Mouse (Mus musculus): ENCODE results near the gene Trap1.
"Not testable (repeated sequence)": the region's sequence is repeated elsewhere in the genome, so short reads cannot be mapped to it uniquely, and the experiment has no call there.

Gene Trap1

DNA sequence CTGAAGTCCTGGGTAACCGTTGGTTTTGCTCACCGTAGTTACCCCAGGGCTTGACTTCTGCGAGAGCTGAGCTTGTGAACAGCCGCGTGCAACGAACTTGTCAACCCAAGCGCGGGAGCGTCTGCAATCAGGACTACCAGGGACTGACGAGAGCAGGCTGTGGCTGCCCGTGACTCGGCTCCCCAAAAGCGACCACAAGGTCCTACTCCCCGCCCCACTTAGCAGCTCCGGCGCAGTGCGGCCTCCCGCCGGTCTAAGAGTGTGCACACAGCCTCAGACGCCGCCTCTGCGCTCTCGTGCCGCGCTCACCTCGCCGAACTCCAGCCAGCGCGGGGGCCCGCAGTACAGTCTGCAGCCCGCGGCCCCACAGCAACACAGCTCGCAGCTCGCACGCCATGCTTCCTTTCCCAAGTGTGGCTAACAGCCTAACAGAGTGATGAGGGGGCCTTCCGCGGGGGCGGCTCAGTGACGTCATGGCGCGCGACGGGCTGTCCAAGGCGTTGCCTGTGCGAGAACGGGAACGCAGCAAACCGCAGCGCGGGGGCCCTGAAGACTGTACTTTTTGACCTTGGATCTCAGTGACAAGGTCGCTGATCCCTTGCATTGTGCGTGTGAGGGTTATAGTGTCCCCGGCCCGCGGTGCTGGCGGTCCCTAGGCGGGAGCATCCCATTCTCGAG lies at the start of gene Trap1:
Gene Trap1 (minus strand): TSS at position 444 of the 678 bp plus-strand sequence.
- peak; percentile 92 for DNase-seq (ENCODE audit: low spot score)

DNA sequence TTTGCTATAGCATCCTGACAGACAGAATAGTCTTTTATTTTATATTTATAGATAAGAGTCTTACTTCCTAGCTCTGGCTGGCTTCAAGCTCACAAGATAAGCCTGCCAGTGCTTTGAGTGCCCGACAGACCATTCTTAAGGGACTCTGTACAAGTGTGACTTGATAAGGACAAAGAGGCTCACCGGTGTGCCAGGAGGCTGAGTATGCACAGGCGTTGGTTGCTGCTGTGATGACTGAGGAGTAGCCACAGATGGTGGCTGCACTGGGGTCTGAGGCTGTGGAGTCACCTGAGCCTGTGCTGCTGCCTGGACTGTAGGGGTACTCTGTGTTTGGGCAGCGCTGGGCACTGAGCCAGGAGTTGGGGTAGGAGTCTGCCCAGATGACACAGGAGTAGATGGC lies 39.4 kb upstream of the Trap1 start:
- DNase-seq (ENCODE audit: low spot score) = no peak

DNA sequence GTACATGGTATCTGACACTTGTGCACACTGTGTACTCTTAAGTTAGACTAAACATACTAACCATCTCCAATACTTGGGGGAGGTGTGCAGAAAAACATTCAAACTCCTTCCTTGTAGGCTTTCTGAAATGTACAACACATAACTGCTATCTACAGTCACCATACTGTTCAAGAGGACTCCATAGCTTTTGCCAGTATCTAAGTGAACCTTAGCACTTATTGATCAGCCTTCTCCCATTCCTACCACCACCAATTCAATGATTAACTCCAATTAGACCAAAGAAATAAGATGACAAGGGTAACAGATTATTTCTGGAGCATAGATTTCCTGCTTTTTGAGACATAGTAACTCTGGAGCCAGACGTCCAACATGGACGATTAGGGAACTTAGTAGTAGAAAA lies 22.7 kb upstream of the Trap1 start:
- no peak for DNase-seq (ENCODE audit: low spot score)

DNA sequence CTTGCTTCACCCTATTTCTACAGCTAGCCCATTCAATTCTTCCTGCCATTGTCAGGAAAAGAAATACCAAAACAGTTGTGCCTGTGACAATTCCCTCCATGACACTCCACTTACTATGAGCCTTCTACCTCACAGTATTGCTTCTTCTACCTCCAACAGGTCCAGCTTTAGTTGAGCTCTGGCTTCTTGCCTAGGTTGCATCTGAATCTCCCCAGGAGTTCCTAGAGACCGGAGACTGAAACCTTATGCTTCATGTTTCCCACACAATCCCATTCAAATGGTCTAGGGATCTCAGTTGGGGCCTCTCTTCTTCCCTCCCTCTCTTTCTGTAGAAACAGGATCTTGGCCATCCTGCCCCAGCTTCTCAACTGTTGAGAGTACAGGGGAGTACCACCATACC lies 19.9 kb upstream of the Trap1 start:
- DNase-seq (ENCODE audit: low spot score) = no peak

DNA sequence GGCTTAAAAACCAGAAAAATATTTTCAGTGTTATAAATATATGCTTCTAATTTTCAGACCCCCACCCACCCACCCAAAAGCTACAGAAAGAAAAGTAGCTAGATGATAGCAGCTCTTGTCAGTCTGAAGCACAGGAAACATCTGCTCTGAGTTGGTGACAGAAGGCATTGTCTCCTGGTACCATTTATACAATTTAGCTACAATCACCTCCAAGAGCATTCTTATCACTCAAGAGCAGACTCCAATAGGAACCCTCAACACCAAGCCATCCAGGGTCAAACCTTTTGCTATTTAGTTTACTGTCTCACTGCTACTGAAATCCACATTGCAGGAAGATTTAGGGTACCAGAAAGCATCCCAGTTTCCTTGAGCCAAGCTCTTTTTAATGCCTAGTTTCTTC lies 19.3 kb upstream of the Trap1 start:
- DNase-seq (ENCODE audit: low spot score) = no peak

DNA sequence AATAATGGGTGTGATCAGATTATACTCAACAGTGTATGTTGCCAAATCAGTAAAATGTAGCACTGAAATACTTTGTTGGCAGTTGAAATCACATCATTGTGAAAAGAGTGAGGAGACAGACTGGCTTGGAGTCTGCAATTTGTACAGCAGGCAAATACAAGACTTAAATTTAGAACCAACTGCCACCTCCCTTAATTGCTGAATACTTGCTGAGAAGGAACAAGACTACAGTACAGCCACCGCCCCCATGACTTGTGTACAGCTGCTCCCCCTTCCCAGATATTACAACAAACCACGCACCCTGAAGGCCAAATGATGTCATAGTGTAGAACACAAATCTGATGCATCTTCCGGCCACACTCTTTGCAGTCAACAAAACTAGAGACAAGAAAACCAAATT lies 18.5 kb upstream of the Trap1 start:
- DNase-seq (ENCODE audit: low spot score) = no peak

DNA sequence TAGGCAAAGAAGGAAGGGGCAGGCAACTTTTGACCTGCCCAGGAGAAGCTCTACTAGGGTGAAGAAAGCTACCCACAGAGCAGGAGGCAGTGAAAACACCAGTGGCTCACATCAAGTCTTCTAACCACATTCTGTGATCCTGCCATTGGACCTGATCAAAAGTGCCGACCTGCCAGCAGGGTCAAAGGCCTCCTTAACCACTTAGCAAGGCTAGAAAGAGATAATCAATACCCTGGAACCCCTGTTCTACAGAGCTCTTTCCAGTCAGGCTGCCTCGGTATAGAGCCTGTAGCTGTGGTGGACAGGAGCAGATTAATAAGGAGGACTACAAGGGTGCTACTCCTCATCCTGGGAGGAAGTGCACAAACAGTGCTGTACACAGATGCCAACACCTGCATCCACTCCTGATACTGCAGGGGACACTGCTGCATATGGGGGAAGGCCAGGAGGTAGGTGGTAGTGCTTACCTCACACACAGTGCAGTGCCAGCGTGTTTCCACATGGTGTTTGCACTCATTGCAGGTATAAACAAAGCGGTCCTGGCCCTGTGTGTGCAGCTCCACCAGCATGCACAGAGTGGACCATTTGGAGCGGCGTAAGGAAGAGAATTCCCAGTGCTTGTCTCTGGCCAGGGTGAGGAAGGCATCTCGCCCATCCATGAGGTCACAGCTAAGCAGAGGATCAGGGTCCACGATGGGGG lies 9.7 kb upstream of the Trap1 start:
- DNase-seq (ENCODE audit: low spot score) = no peak

DNA sequence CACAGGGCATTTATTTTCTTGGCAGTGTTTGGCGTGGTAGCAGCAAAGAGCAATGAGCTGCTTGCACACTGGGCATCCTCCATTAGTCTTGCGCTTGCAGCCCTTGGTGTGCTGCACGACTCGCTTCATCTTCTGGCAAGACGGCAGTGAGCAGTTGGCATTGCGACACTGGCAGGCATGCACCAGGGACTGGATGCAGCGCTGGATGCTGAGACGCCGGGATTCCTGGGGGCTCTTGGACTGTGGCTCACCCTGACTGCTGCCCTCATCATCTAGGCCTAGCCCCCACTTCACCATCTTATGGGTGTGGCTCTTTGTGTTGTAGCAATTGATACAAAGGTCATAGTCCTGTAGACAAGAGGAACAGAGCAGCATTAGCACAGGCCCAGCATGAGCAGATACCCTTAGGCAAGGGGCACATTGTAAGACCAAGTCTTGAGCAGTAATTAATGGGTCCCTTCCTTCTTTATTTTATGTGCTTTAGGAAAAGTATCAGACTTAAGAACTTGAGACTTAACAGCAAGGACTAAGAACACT lies 8.3 kb upstream of the Trap1 start:
- no peak for DNase-seq (ENCODE audit: low spot score)

DNA sequence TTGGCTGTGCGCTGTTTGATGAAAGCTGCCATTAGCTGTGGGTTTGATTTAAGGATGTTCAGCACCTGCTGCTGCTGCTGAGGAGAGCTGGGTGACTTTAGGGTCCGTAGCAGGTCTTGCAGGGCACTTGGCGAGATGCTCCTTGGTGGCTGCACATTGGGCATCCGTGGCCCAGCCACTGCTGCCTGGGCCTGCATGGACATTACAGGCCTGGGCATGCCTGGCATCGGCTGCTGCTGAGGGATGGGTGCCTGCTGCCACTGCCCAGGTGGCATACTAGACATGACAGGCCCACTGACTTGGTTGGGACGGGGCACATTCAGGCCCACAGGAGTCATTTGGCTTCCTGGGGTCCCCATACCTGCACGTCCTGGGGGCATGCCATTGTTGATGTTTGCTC lies 7.4 kb upstream of the Trap1 start:
- no peak for DNase-seq (ENCODE audit: low spot score)

DNA sequence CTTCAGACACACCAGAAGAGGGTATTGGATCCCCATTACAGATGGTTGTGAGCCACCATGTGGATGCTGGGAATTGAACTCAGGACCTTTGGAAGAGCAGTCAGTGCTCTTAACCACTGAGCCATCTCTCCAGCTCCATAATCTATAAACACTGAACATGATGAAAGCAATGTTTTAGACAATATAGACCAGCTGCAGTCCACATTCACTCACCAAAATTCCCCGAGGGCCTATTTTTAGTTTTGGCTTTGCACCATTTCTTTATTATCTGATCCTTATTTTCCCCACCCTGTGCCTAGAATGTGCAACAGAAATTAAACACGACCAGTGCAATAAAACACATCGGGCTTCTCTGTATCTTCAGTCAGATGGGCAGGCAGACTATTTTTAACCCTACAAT lies 2.8 kb upstream of the Trap1 start:
- not testable (repeated sequence) for DNase-seq (ENCODE audit: low spot score)

DNA sequence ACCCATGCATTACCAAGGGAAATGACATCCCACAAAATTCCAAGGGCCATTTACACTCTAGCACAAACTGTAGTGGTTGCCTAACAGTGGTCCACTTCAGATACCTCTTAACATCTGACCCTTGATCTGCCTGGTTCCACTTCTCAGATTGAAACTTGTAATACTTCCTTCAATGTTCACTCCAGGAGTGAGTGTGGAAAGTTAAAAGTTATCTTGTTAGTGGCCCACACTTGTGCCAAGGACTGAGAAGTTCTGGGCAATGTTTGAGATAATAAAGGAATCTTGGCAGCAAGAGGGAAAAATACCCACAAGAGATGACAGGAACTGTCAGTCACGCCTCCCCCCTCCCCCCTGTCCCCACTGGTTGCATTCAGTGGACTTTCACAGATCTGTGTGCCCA lies 2.0 kb upstream of the Trap1 start:
- no peak for DNase-seq (ENCODE audit: low spot score)

DNA sequence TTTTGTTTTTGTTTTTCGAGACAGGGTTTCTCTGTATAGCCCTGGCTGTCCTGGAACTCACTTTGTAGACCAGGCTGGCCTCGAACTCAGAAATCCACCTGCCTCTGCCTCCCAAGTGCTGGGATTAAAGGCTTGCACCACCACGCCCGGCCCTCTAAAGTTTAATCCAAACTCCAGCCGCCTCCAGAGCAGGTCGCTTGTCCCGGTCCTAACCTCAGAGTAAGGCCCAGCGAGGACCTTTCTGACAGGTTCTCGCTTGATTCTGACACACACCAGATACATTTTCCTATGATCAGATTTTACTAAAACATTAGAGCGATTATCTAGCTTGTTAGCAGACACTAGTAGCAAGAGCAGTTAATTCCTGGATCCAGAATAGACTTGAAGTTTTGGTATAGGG lies 675 bp upstream of the Trap1 start:
- DNase-seq (ENCODE audit: low spot score) = not testable (repeated sequence)

DNA sequence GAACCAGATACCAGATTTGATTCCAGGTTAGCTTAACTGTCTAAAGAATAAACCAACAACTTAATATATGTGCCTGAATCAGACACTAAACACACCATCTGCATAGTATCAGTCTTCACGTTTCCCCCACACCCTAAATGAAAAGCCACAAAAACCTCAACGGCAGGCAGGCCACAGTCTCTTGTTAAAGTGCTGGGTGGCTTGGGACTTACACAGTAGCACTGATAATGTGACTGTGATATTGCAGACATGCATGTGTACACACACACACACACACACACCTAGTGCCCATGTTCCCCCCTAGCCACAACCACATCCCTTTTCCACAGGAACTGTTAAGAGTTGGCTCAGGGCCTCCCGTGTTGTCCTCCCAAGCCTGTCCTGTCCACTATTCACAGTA lies 2.8 kb downstream of the Trap1 start:
- no peak for DNase-seq (ENCODE audit: low spot score)

DNA sequence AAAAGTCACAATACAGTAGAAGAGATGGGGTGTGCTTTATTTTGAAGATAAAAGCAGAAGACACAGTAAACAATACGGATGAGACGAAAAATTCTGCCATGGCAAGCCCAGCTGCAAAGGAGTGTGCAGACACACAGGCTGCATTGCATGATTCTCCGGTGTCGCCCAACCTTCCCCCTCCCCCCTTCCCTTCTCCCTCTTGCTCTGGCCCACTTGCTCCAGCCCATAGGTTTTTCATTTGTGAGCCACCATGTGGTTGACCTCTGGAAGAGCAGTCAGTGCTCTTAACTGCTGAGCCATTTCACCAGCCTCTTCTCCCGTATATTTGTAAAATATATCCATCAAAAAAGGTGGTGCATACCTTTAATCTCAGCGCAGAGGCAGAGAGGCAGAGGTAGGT lies 3.3 kb downstream of the Trap1 start:
- no peak for DNase-seq (ENCODE audit: low spot score)

DNA sequence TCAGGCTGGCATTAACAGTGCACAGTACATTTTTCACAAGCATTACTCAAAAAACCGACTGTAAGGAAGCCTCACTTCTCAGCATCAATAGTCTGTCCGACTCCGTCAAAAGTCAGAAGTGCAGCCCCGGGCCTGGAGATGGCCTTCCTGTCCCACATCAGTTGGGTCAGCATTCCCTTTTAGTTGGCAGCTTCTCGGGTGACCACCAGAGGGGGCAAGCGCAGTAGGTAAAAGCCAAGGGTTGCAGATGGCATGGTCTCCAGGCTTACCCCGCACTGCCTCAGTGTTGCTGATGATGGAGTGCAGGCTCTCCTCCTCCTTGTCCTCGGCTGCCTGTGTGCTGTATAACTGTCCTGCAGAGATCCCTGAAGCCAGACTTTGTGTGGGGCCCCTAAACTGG lies 9.0 kb downstream of the Trap1 start:
- DNase-seq (ENCODE audit: low spot score) = no peak

DNA sequence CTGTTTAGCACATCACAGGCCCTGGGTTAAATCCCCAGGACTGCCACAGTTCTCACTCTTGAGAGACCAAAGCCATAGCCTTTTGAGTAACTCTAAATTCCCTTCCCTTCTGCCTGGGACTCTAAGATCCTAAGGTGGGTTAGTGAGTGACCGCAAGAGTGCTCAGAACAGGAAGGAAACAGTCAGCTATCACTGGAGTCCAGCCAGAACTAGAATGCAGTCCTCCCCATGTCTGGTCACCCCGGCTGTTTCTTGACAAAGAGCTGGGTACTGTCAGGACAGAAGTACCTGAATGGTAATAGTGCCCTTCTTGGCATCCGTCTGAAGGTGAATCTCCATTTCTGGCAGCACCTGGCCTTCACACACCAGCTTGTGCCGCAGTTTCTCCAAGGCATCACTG lies 12.7 kb downstream of the Trap1 start:
- DNase-seq (ENCODE audit: low spot score) = no peak

DNA sequence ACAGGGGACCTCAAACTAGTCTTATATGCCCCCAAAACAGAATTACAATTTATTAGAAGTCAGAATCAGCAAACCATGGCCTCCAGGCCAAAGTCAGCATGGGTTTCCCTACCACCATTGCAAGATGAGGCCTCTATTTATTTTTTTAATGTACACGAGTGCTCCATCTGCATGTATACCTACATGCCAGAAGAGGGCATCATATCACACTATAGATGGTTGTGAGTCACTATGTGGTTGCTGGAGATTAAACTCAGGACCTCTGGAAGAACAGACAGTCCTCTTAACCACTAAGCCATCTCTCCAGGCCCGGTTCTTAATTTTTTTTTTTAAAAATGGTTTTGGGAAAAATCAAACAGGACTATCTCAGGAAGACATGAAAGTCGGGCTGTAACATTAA lies 23.8 kb downstream of the Trap1 start:
- DNase-seq (ENCODE audit: low spot score) = no peak

DNA sequence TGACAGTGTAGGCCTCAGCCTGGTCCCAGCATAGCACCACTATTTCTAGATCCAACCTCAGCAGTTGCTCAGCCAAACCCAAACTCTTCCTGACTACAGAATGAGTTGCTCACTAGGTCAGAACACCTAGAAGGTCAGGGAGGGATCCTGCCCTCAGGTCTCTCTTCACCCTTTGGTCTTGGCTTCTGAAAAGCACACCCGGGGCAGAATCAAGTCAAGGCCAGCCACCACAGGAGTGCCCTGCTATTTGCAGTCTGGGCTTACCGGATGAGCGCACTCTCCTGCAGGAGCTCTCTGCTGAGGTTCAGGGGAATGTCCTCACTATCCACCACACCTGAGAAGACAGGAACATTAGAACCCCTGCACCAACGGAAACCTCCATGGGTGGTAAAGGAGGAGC lies 25.0 kb downstream of the Trap1 start:
- no peak for DNase-seq (ENCODE audit: low spot score)

DNA sequence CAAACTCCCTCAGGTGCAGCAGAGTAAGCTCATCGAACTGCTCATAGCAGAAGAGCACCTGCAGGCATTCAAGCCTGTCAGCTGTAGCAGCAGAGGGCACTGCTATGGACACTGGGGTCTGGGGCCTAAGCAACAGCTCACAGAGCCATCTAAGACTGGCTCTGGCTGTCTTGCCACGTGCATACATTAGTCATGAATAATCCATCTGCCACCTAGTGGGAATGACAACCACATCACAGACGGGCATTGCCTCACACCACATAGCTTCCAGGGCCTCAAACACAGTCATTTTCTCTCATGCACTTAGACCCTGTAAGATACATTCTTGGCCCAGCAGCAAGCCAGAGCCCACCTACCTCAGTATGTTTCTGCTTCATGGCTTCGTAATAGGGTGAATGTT lies 32.1 kb downstream of the Trap1 start:
- no peak for DNase-seq (ENCODE audit: low spot score)

DNA sequence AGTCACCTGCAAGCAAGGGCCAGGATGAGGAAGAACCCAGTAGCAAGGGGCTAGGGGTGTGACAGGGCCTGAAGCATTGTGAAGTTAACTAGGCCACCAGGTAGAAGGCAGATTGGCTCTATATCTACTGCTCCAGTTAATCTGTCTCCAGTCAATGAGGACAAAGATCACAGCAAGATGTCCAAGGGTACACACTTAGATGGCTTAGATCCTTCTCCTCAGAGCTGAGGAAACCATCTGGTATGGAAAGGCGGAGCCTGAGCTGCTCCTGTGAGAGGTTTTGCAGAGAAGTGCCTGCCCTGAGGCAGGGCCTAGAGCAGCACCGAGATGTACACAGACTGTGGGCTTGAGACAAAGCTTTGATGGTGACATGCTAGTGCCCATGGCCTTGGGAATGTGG lies 33.5 kb downstream of the Trap1 start:
- DNase-seq (ENCODE audit: low spot score) = no peak

DNA sequence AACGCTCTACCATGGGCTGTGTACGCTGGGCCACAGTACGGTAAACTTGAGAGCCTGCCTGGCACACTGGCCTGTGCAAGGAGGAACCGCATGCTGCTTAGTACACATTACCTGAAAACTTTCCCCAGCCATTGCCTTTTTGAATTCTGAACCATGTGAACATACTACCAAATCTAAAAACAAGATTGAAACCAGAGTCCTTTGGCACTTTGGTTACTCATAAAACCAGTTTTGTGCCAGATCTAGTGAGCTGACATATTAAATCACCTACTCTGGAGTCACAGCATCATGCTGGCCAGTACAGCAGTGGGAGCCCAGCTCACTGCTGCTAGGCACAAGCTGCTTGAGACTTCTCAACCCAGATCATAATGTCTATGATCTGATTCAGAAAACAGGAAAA lies 36.0 kb downstream of the Trap1 start:
- DNase-seq (ENCODE audit: low spot score) = no peak

DNA sequence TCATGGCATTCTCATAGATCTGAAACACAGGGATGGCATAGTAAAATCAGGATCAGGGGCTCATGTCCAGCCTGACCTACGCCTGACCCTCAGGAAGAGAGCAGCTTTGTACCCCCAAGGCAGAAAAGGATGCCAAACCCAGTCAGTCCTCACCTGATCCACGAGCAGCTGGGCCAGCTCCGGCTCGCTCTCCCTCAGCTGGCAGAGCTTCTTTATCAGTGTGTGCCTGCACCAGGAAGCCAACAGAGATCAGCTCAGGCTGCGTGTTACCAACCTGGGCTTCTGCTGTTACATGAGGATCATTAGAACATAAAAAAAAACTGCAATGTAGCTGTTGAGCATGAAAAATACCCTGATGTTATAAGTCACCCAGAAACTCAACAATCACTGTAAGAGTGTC lies 37.4 kb downstream of the Trap1 start:
- no peak for DNase-seq (ENCODE audit: low spot score)

DNA sequence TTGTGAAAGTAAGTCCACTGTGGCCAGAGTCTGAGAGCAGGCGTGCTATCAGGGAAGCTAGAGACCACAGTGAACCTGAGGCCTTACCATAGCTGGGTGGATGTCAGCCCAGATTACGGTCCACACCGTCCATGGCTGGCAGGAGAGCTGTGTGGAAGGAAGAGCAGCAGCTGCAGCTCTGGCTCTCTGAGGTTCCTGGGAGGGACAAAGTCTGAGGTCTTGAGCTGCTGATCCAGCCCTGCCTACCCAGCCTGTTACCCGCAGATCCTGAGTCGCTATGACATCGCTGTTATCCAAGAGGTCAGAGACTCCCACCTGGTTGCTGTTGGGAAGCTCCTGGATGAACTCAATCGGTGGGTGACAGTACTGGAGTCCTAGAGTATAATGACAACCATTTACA lies 39.9 kb downstream of the Trap1 start:
- no peak for DNase-seq (ENCODE audit: low spot score)

DNA sequence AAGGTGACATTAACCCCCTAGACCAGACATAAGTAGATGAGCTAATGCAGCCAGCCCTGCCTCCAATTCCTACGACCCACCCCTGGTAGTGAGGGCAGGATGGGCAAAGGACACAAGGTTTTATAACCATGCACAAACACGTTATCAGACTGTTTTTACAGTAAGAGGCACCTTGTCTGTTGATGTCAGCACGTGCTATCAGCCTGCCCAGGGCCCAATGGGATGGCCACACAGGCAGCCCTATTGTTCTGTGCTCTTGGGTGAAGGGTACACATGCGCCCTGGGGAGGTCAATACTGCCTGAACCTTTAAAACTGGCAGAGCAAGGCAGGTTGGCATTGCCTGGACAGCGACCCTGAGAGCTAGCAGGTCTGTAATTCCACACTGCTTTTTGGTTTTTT lies 40.8 kb downstream of the Trap1 start, which contains the start of gene Dnase1:
Gene Dnase1 (plus strand): TSS at position 136 of the 400 bp plus-strand sequence.
- no peak for DNase-seq (ENCODE audit: low spot score)

Data from left cerebral cortex, adult 11 months (tissue).